Mouse (Mus musculus): ENCODE measurements around the gene Palm2. TPM values are rescaled to one million over a fixed set of nuclear protein-coding genes. Genes with fewer than 3 reads are reported as not detected.
"Not testable (repeated sequence)": the region's sequence is repeated elsewhere in the genome, so short reads cannot be mapped to it uniquely, and the experiment has no call there.

Palm2 gene
- 10 to 100 TPM; 61.6 to 70.7 TPM for total RNA-seq (2021)
- long read RNA-seq, experiment 1, result 0 reads
- long read RNA-seq, experiment 2, partial matches to known transcripts, result 0 of 2 reads
- long read RNA-seq, experiment 2, other reads (novel, unspliced or antisense), result 1 of 2 reads

GRCm38 (mm10) chr4:57433941-57434704 is at the start of gene Palm2:
Palm2 (plus strand) TSS chr4:57434247.
- intact Hi-C loops (cut with DNase I), result loop anchor here (5.0 kb wide), 1 partner anchor 133 kb away; the partner anchor contains the start of gene Pakap
- DNase-seq (ENCODE audit: low spot score in 2 of 2), result peak; percentile 75 to 77

GRCm38 (mm10) chr4:57384355-57384754 is 49.7 kb upstream of the Palm2 start:
- intact Hi-C loops (cut with DNase I), result no loop called here
- DNase-seq (ENCODE audit: low spot score in 2 of 2), result no peak

GRCm38 (mm10) chr4:57391103-57391502 is 42.9 kb upstream of the Palm2 start:
- intact Hi-C loops (cut with DNase I), result no loop called here
- no peak for DNase-seq (ENCODE audit: low spot score in 2 of 2)

GRCm38 (mm10) chr4:57396414-57396813 is 37.6 kb upstream of the Palm2 start:
- no peak for DNase-seq (ENCODE audit: low spot score in 2 of 2)

GRCm38 (mm10) chr4:57412385-57412784 is 21.7 kb upstream of the Palm2 start:
- DNase-seq (ENCODE audit: low spot score in 2 of 2); intact Hi-C loops (cut with DNase I): not testable (repeated sequence)

More at GRCm38 (mm10) chr4:57396414-57396813, 37.6 kb upstream of the Palm2 start:
- intact Hi-C loops (cut with DNase I), result no loop called here

- no peak for DNase-seq (ENCODE audit: low spot score in 2 of 2)
- intact Hi-C loops (cut with DNase I), result no loop called here
Observed at GRCm38 (mm10) chr4:57413016-57413415, 21.0 kb upstream of the Palm2 start.

- DNase-seq (ENCODE audit: low spot score in 2 of 2); intact Hi-C loops (cut with DNase I): not testable (repeated sequence)
Observed at GRCm38 (mm10) chr4:57413670-57414069, 20.4 kb upstream of the Palm2 start.

- DNase-seq (ENCODE audit: low spot score in 2 of 2), result no peak
- intact Hi-C loops (cut with DNase I), result no loop called here
Observed at GRCm38 (mm10) chr4:57424011-57424410, 10.0 kb upstream of the Palm2 start.

- DNase-seq (ENCODE audit: low spot score in 2 of 2), result no peak
- intact Hi-C loops (cut with DNase I), result no loop called here
Observed at GRCm38 (mm10) chr4:57428317-57428716, 5.7 kb upstream of the Palm2 start.

- intact Hi-C loops (cut with DNase I), result loop anchor here (5.0 kb wide), 1 partner anchor 132 kb away; the partner anchor contains the start of gene Pakap
Observed at GRCm38 (mm10) chr4:57434705-57435360, 786 bp downstream of the Palm2 start.

GRCm38 (mm10) chr4:57436286-57436685 is 2.2 kb downstream of the Palm2 start:
- peak in 1 of 2 experiments; percentile 48 for DNase-seq (ENCODE audit: low spot score in 2 of 2)
- intact Hi-C loops (cut with DNase I), result no loop called here

More at GRCm38 (mm10) chr4:57434705-57435360, 786 bp downstream of the Palm2 start:
- peak; percentile 12 to 25 for DNase-seq (ENCODE audit: low spot score in 2 of 2)

- no peak for DNase-seq (ENCODE audit: low spot score in 2 of 2)
- intact Hi-C loops (cut with DNase I), result no loop called here
Observed at GRCm38 (mm10) chr4:57446082-57446481, 12.0 kb downstream of the Palm2 start.

- no peak for DNase-seq (ENCODE audit: low spot score in 2 of 2)
- intact Hi-C loops (cut with DNase I), result no loop called here
Observed at GRCm38 (mm10) chr4:57446854-57447444, 12.9 kb downstream of the Palm2 start.

- DNase-seq (ENCODE audit: low spot score in 2 of 2), result peak; percentile 19 to 39
- intact Hi-C loops (cut with DNase I), result no loop called here
Observed at GRCm38 (mm10) chr4:57451896-57452295, 17.8 kb downstream of the Palm2 start.

- intact Hi-C loops (cut with DNase I), result no loop called here
- DNase-seq (ENCODE audit: low spot score in 2 of 2), result no peak
Observed at GRCm38 (mm10) chr4:57452661-57453060, 18.6 kb downstream of the Palm2 start.

- intact Hi-C loops (cut with DNase I), result loop anchor here (5.0 kb wide), 1 partner anchor 145 kb away; no protein-coding TSS in a partner anchor
- peak in 1 of 2 experiments; percentile 13 for DNase-seq (ENCODE audit: low spot score in 2 of 2)
Observed at GRCm38 (mm10) chr4:57462378-57462777, 28.3 kb downstream of the Palm2 start.

- no peak for DNase-seq (ENCODE audit: low spot score in 2 of 2)
- intact Hi-C loops (cut with DNase I), result no loop called here
Observed at GRCm38 (mm10) chr4:57482435-57482834, 48.4 kb downstream of the Palm2 start.

GRCm38 (mm10) chr4:57486392-57486791 is 52.3 kb downstream of the Palm2 start:
- DNase-seq (ENCODE audit: low spot score in 2 of 2), result peak; percentile 10 to 23
- intact Hi-C loops (cut with DNase I), result no loop called here

- DNase-seq (ENCODE audit: low spot score in 2 of 2), result peak in 1 of 2 experiments; percentile 26
- intact Hi-C loops (cut with DNase I), result no loop called here
Observed at GRCm38 (mm10) chr4:57489887-57490286, 55.8 kb downstream of the Palm2 start.

GRCm38 (mm10) chr4:57504792-57505191 is 70.7 kb downstream of the Palm2 start:
- peak in 1 of 2 experiments; percentile 13 for DNase-seq (ENCODE audit: low spot score in 2 of 2)

More at GRCm38 (mm10) chr4:57504792-57505191, 70.7 kb downstream of the Palm2 start:
- intact Hi-C loops (cut with DNase I), result no loop called here
